Mouse (Mus musculus) midbrain, postnatal 0 days (tissue): ENCODE results near the gene Sox5. TPM values are rescaled to one million over a fixed set of nuclear protein-coding genes. Genes with fewer than 3 reads are reported as not detected.
A peak's percentile ranks its signal among the peaks of the same experiment; 100 is the strongest.

Experiments
- ATAC-seq: fragments of 200-750 bp; cut with Nextera tagmentation; 2 replicates; pipeline ENCODE4 v1.8.0; 2017; ENCODE audit warnings: moderate number of reproducible peaks, mild to moderate bottlenecking, moderate TSS enrichment, moderate library complexity; ENCODE audit not compliant: low FRiP score
- DNase-seq: peaks from one replicate; pipeline ENCODE4 v3.0.0-alpha.2; 2015; ENCODE audit warnings: low spot score
- H3K27ac ChIP-seq: fragments of 300-500 bp; sonication (generic); 2 replicates; pipeline ENCODE4 v1.5.1; 2014; ENCODE audit warnings: low read depth, mild to moderate bottlenecking, low read length, mixed read lengths
- H3K27me3 ChIP-seq: fragments of 300-500 bp; sonication (generic); 2 replicates; pipeline ENCODE4 v1.6.1; 2014; ENCODE audit warnings: low read length, control low read depth, mixed read lengths; ENCODE audit not compliant: insufficient read depth
- H3K36me3 ChIP-seq: fragments of 300-500 bp; sonication (generic); 2 replicates; pipeline ENCODE4 v1.6.1; 2014; ENCODE audit warnings: low read length, control low read depth, mixed read lengths; ENCODE audit not compliant: insufficient read depth
- H3K4me1 ChIP-seq: fragments of 300-500 bp; sonication (generic); 2 replicates; pipeline ENCODE4 v1.6.1; 2014; ENCODE audit warnings: mild to moderate bottlenecking, control low read depth, antibody characterized with exemption, low read length, mixed read lengths; ENCODE audit not compliant: insufficient read depth
- H3K4me2 ChIP-seq: fragments of 300-500 bp; sonication (generic); 2 replicates; pipeline ENCODE4 v1.6.1; 2014; ENCODE audit warnings: low read depth, mild to moderate bottlenecking, low read length, mixed read lengths; ENCODE audit not compliant: poor library complexity, severe bottlenecking
- H3K4me3 ChIP-seq: fragments of 300-500 bp; sonication (generic); 2 replicates; pipeline ENCODE4 v1.5.1; 2014; ENCODE audit warnings: low read depth, mild to moderate bottlenecking, low read length, moderate library complexity
- H3K9ac ChIP-seq: fragments of 300-500 bp; sonication (generic); replicated peaks from 2 replicates; pipeline ENCODE4 v1.6.1; 2014; ENCODE audit warnings: mild to moderate bottlenecking, low read length, moderate library complexity, mixed read lengths; ENCODE audit not compliant: poor library complexity, severe bottlenecking
- H3K9me3 ChIP-seq: fragments of 300-500 bp; sonication (generic); 2 replicates; pipeline ENCODE4 v1.6.1; 2016; ENCODE audit warnings: low read length, control low read depth
- CTCF ChIP-seq: IDR thresholded peaks from 2 replicates; pipeline ENCODE4 v1.5.1; 2016; ENCODE audit warnings: antibody characterized with exemption, mild to moderate bottlenecking
- WGBS: fragments of 180-500 bp; shearing (Covaris S2); extraction: QIAGEN DNeasy Blood & Tissue Kit; methylation state at CpG from one replicate; pipeline ENCODE4 v1.1.7; 2014; 5-methylcytosine and 5-hydroxymethylcytosine counted together
- polyA plus RNA-seq: library from polyadenylated mRNA; unstranded; fragments of >200 nt; fragmentation: Nextera tagmentation; extraction: Ambion mirVana; gene quantifications from 2 replicates; pipeline ENCODE4 v1.2.1, GENCODE M21; 2015
- total RNA-seq: library from RNA; depleted of rRNA; stranded (reverse); fragments of >200 nt; gene quantifications from 2 replicates; pipeline ENCODE4 v1.2.3, GENCODE M21; 2014; rRNA removed

Sox5 gene
- total RNA-seq (11.3 and 17.7 TPM in 2 replicates), polyA plus RNA-seq (25.0 and 25.3 TPM in 2 replicates)

DNA sequence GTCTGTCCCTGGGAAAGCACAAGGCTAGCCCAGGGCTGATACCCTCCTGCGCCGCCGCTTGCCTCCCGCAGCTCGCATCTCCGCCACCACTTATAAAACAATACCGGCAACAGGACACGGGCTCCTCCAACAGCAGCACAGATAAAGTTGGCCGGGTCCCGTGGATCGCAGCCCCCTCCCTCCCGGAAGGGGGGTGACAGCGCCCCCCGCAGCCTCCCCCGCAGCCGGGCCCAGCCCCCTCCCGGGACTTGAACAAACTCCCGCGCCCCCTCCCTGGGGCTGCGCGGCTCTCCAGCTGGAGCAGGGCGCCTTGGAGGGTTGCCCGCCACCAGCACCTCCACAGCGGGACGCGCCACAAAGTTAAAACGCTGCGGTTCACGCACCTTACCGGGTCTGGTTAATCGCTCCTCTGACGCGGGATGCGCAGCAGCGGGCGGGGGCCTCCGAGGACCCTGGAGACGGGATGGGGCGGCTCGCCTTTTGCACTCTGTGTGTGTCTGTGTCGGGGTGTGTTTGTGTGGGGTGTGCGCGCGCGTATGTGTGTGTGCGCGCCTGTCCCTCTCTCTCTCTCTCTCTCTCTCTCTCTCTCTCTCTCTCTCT lies at the start of gene Sox5:
TSS of gene Sox5 (minus strand) at position 547 of the 600 bp plus-strand sequence.
- no peaks in the 10 kb centered on the region for H3K36me3 ChIP-seq
- no peaks in the 10 kb centered on the region for H3K9me3 ChIP-seq
- peaks cover 6% of the 10 kb centered on the region; the same call in 1 of the 2 replicates for H3K4me1 ChIP-seq
- WGBS = 0% methylated on average over 39 of the region's 47 CpGs
- H3K9ac ChIP-seq = peak within 1 kb of the TSS; percentile 67
- peak; percentile 43 for DNase-seq
- TF ChIP-seq CTCF = no peak
- peak; percentile 80 for ATAC-seq
- H3K27ac ChIP-seq = 0 out of 2 replicates have a peak within 1 kb of the TSS, but pooled peaks have one; percentile 18
- no peaks in the 10 kb centered on the region for H3K27me3 ChIP-seq
- H3K4me2 ChIP-seq = peak within 1 kb of the TSS; percentile 99
- peak within 1 kb of the TSS; percentile 74 for H3K4me3 ChIP-seq

DNA sequence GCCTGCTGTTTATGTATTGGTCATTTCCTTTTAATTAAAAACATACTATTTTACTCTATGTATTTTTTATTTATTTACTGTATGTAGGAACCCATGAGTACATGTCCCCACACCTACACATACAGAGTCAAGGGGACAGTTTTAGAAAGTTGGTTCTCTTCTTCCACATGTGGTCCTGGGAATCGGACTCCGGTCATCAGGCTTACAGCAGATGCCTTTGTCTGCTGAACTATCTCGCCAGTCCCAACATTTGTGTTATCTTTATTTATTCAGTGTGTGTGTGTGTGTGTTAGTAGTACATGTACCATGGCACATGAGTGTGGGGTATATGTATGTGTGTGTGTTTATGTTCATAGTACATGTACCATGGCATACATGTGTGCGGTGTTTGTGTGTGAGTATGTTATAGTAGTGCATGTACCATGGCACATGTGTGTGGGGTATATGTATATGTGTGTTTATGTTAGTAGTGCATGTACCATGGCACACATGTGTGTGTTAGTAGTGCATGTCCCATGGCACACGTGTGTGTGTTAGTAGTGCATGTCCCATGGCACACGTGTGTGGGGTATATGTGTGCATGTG lies 43.3 kb upstream of the Sox5 start:
- Histone ChIP-seq H3K36me3 (no peaks in the 10 kb centered on the region), H3K27ac (no peak overlapping the region), H3K4me3 (no peak overlapping the region), H3K27me3 (no peaks in the 10 kb centered on the region), H3K4me1 (no peaks in the 10 kb centered on the region), H3K9me3 (no peaks in the 10 kb centered on the region), H3K4me2 (no peak overlapping the region), H3K9ac (no peak overlapping the region)
- no peak for DNase-seq
- WGBS = 96% methylated on average over 6 of the region's 6 CpGs
- no peak for TF ChIP-seq CTCF
- ATAC-seq = no peak

DNA sequence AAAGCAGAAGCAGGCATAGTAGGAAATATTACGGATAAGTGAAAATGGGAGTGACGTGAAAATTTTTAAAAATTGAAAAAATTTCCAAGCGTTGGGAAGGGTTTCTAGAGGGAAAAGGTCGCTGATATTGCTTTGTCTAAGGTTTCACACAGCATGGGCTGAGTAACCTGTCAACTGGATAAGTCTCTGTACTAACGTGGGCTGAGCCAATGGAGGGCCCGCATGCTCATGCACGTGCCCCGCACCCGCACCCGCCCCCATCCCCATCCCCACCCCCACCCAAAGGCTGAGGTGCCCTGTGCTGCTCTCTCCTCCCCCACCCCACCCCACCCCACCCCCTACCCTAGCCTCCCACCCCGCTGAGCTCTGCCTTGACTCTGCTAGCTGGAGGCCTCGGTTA lies 42.4 kb upstream of the Sox5 start:
- no peak overlapping the region for H3K4me3 ChIP-seq
- H3K27me3 ChIP-seq = no peaks in the 10 kb centered on the region
- H3K9ac ChIP-seq = no peak overlapping the region
- ATAC-seq = no peak
- H3K4me1 ChIP-seq = no peaks in the 10 kb centered on the region
- H3K27ac ChIP-seq = no peak overlapping the region
- WGBS = 74% methylated on average over 12 of the region's 12 CpGs
- H3K9me3 ChIP-seq = no peaks in the 10 kb centered on the region
- DNase-seq = no peak
- TF ChIP-seq CTCF = no peak
- H3K4me2 ChIP-seq = no peak overlapping the region
- no peaks in the 10 kb centered on the region for H3K36me3 ChIP-seq

DNA sequence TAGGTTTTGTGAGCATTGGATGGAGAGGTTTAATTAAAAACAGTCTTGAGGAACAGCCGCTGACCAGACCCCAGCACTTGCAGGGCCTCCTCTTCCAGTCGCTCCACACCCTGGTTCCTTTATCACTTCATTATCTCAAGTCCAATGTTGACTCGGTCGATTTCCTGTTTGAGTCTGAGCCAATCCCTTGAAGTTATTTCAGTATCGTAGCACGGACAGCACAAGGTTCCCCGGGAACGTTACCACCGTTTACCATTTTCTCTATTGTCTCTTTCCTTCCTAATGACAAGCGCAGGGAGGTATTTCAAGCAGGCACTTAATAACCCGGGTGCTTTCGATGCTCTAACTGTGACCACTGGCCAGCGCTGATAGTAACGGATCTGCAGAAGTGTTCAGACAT lies 40.8 kb upstream of the Sox5 start:
- no peak for ATAC-seq
- no peak for DNase-seq
- no peak overlapping the region for H3K4me3 ChIP-seq
- no peaks in the 10 kb centered on the region for H3K27me3 ChIP-seq
- no peak overlapping the region for H3K27ac ChIP-seq
- H3K9me3 ChIP-seq = no peaks in the 10 kb centered on the region
- no peak for TF ChIP-seq CTCF
- 70% methylated on average over 14 of the region's 14 CpGs for WGBS
- H3K4me2 ChIP-seq = no peak overlapping the region
- no peaks in the 10 kb centered on the region for H3K36me3 ChIP-seq
- H3K4me1 ChIP-seq = no peaks in the 10 kb centered on the region
- H3K9ac ChIP-seq = no peak overlapping the region

DNA sequence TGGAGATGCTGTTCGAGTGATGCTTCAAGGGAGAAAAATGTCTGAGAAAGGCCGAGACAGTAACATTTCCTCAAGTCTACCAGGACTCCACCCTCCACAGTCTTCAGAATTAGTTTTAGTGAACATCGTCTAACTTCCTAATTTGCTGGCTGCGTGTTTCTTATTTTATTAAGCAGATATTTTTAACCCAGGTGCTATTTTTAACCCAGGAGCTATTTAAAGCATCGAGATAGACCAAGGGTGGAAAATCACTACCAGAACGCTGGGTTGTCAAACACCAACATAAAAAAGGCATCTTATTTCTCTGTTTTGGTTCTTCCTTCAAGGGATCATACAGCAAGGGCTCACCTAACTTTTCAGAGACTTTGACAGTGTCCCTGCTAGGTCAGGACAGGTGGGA lies 39.2 kb upstream of the Sox5 start:
- WGBS = 92% methylated on average over 6 of the region's 6 CpGs
- no peak for TF ChIP-seq CTCF

DNA sequence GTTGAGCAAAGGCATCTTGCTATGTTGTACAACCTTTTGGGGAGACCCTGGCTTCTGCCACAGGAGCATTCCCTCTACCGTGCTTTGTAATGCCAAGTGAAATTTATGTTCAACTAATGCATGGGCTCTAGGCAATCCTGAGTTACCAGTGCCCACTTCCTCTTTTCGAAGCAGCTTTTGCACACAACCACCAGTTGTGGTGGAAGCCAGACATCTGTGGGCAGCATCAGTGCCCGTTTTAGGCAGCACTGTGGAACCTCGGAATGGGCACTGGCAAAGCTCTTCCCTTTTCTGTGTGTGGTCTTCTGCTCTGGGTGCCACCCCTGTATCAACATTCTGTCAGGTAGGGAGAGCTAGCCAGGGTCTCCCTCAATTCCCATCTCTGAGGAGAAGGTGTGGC lies 36.2 kb upstream of the Sox5 start:
- no peak for ATAC-seq
- no peak overlapping the region for H3K27ac ChIP-seq
- no peak overlapping the region for H3K9ac ChIP-seq
- no peaks in the 10 kb centered on the region for H3K36me3 ChIP-seq
- no peak overlapping the region for H3K4me3 ChIP-seq
- TF ChIP-seq CTCF = no peak
- 96% methylated on average over 4 of the region's 4 CpGs for WGBS
- H3K9me3 ChIP-seq = no peaks in the 10 kb centered on the region
- no peaks in the 10 kb centered on the region for H3K4me1 ChIP-seq
- no peak for DNase-seq
- H3K27me3 ChIP-seq = no peaks in the 10 kb centered on the region
- H3K4me2 ChIP-seq = no peak overlapping the region

More for the DNA sequence above, 39.2 kb upstream of the Sox5 start:
- no peak overlapping the region for H3K27ac ChIP-seq
- no peak for DNase-seq
- no peak overlapping the region for H3K4me3 ChIP-seq
- no peak overlapping the region for H3K4me2 ChIP-seq
- H3K9me3 ChIP-seq = no peaks in the 10 kb centered on the region
- no peaks in the 10 kb centered on the region for H3K27me3 ChIP-seq
- no peaks in the 10 kb centered on the region for H3K36me3 ChIP-seq
- no peaks in the 10 kb centered on the region for H3K4me1 ChIP-seq
- no peak overlapping the region for H3K9ac ChIP-seq
- no peak for ATAC-seq
